Mouse (Mus musculus) G1E (cell line): ENCODE measurements around the gene Pithd1.

Experiments
- GATA1 ChIP-seq: IDR thresholded peaks from 2 replicates; pipeline ENCODE4 v1.6.1; 2012; ENCODE audit warnings: borderline replicate concordance, low read length, inconsistent platforms, mixed read lengths
- GATA2 ChIP-seq: IDR thresholded peaks from 2 replicates; pipeline ENCODE4 v1.6.1; 2012; ENCODE audit warnings: low read depth, low read length, inconsistent platforms, borderline replicate concordance
- TAL1 ChIP-seq: conservative IDR thresholded peaks from 2 replicates; pipeline ENCODE4 v1.6.1; 2012; ENCODE audit warnings: low read depth, low read length, inconsistent platforms, mixed read lengths

DNA sequence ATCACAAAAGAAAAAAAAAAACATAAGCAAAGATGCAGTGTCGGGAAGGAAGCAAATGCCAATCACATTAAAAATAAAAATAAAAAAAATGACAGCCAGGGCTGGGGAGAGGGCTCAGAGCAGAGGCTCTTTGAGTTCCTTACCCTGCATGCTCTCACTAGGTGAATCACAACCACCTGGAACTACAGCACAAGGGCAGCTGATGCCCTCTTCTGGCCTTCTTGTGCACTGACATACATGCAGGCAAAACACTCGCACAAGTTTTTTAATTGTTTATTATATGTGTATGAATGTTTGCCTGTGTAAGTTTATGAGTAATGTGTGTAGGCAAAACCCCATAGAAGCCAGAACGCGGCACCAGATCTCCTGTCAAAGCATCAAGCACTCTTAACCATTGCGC is 55.2 kb downstream of the Pithd1 start:
- TF ChIP-seq GATA2 (no peak), GATA1 (no peak), TAL1 (no peak)
